Mouse (Mus musculus): ENCODE data around the gene Upk3bl.
"Not testable (repeated sequence)": the region's sequence is repeated elsewhere in the genome, so short reads cannot be mapped to it uniquely, and the experiment has no call there.

Gene Upk3bl

DNA sequence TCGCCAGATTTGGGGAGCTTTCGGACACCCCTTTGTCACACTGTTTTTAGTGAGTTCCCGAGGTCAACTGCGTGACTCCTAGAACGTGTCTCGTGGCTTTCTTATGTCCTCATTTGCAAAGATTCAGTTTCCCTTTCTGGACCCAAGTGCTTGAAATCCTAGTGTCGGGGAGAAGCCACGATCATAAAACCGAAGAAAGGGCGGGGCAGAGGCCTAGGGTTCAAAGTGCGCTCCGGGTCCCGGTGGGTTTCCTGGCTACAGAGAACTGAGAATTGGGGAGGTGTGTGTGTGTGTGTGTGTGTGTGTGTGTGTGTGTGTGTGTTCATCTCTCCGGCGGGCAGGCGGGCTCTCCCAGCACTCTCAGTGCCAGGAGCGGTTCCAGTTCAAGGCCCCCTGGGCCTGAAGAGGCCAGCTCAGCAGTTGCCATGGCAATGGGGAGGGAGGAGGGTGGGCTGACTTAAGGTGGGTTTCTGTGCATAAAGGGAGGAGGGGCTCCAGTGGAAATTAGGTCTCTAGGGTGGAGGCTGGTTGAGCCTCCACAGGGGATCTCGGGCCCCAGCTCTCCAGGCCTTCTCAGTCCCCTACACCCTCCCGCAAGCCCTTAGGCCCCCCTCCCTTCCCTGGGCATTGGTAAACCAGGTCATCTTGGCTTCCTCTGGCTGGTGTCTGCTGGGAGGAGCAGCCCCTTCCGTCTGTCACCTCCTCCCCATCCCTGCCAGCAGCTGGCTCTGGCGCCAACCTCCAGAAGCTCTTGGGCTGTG lies 30.8 kb downstream of the Upk3bl start:
- DNase-seq (ENCODE audit: low read depth, low spot score), result peak; percentile 48

DNA sequence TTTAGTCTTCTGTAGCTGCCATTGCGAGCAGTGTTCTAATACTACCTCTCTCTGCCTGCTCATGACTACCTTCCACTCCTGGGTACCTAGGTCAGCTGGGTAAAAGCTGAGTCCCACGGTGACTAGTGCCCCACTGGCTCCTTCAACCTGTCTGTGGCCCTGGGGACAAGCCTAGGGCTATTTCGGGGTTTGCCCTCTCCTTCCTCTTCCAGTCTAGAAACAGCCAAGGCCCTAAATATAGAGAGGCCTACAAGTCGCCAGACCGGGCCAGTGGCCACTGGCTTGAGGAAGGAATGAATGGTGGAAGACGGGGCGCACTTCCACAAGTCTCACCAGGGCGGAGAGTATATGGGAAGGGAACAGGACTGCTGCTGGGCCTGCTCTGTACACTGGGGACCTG lies 32.0 kb downstream of the Upk3bl start:
- DNase-seq (ENCODE audit: low read depth, low spot score), result no peak

DNA sequence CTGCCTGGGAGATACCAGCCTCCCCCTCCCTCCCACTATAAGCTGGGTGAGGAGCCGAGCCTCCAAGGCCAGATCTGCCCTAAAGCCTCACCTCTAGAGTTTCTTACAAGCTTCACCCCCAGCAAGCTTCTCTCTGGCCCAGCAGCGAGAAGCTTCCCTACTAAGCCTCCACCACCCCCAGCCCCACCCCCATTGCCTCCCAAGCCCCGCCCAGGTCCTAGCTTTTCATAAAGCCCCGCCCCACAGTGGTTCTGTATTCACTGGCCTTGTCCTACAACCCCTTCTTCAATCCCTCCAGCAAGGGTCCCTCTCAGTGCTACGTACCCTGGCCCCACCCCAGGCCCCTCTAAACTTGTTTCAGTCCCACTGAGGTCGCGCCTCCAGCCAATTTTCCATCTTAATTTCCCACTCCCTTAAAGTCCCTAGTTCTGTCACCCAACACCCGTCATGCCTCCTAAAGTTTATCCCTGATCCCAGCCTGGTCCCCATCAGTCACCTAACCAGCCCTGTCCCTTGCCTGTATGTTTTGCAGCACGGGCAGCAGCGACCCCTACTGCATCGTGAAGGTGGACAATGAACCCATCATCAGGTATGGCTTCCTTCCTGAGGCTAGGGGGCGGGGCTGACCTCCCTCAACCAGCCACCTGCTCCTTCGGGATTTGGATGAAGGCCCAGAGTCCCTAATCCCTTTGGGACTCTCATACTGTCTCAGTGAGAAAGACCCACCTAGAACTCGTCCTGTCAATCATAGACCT lies 34.7 kb downstream of the Upk3bl start:
- no peak for DNase-seq (ENCODE audit: low read depth, low spot score)

DNA sequence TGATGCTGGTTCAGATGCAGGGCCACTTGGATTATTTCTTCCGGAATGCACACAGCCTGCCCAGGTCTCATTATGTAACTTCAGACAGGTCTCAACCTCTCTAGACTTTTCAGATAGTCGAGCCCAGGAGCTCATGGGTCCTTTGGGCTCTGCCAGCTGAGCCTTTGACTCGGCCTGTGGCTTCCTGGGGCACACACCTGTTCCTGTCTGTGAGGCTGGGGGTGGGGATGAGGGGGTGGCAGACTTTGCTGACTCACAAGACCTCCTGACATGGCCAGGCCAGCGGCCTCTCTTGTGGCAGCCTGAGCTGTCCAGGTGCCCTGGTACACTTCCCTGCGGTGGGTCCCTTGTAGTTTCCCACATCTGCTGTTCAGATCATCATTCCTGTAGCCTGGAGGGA lies 37.6 kb downstream of the Upk3bl start:
- no peak for DNase-seq (ENCODE audit: low read depth, low spot score)

DNA sequence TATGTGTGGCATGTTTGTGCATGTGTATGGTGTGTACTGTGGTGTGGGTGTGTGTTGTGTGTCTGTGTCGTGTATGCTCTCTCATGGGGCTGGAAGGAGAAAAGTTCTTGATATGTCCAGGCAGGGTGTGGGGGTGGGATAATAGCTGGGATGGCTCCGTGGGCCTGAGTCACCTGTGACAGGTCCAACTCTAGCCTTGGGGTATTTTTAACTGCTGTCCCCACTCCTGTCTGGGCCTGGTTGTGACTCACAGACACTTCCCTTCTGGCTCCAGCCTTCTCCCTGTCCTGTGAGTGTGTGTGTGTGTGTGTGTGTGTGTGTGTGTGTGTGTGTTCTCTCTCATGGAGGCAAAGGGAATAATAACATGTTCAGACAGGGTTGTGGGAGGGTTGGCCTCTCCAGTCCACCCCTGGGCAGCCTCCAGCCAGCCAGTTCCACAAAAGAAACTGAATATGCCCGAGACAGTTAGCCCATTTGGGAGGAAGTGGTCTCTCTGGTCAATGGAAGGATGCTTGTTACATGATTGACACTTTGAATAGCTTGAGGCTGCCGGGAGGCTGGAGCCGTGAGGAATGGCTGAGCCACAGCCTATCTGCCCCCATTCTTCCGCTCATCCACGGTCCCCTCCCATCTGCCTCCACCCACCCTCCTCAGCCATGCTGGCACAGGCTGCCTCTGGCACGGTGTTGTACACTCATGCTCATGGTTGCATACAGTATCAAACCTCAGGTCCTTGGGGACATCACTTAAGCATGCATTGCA lies 40.1 kb downstream of the Upk3bl start:
- no peak for DNase-seq (ENCODE audit: low read depth, low spot score)

DNA sequence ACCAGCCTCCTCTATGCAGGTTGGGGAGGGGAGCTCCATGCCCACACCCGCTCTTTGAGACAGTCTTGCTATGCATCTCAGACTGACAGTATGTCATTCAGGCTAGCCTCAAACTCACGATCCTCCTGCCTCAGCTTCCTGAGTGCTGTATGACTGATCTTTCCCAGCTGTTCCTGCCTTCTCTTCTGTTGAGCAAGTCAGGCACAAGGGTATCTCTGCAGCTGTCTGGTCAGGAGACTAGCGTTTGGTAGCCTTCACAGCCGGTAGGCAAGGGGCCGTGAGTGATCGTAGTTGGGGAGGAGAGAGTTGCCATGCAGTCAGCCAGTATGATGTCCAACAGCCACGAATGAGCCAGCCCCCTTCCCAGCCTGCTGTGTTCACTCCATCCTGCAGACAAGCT lies 40.8 kb downstream of the Upk3bl start:
- no peak for DNase-seq (ENCODE audit: low read depth, low spot score)

DNA sequence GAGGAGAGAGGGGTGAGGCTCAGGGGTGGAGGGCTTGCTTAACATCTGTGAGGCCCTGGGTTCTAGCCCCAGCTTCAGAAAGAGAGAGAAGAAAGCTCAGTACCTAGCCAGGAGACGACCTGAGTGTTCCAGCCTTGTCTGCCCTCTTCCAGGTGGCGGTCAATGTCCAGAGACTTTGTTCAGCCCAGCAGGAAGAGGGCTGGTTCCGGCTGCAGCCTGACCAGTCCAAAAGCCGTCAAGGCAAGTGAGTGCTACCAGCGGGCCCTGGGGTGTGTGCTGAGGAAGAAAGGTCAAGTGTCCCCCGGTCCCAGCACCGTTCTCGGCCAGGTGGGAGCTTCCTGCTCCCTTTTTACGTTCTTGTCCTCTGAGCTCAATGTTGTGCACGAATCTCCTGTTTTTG lies 44.2 kb downstream of the Upk3bl start:
- DNase-seq (ENCODE audit: low read depth, low spot score), result no peak

DNA sequence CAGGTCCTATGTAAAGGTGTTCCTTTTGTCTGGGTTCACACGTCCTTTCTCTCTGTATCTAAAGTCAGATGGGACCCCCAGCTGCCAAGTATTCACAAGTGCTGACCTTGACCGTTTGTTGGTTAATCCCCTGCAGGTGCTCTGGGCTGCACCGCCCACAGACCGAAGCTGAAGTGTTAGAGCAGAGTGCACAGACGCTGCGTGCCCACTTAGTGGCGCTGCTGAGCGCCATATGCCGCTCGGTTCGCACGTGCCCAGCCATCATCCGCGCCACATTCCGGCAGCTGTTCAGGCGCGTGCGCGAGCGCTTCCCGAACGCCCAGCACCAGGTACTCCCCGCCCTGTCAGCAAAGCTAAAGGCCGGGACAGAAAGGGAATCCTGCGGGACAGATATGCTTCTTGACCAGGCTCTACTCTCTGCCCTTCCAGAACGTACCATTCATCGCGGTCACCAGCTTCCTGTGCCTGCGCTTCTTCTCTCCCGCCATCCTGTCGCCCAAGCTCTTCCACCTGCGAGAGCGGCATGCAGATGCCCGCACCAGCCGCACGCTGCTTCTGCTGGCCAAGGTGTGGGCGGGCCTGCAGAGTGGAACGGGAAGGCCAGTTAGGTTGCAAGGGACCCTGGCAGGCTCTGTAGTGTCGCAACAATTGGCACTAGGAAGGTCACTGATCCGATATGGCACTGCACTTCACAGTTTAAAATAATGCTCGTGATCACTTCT lies 48.0 kb downstream of the Upk3bl start:
- DNase-seq (ENCODE audit: low read depth, low spot score), result peak; percentile 92

DNA sequence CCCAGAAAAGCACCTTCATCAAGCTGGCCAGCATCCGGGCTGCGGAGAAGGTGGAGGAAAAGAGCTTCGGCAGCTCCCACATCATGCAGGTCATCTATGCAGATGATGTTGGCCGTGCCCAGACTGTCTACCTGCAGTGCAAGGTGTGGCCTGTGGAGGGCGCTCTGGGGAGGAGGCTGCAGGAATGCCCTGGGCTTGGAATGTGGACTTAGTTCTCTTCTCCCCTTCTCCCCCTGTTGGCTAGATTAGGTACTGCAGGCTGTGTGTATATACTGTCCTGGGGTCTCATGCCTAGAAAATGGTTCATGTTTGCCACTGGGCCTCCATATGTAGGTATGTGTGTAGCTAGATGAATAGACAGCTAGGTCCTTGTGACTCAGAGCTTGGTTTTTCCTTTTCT lies 50.2 kb downstream of the Upk3bl start:
- DNase-seq (ENCODE audit: low read depth, low spot score), result peak; percentile 66

DNA sequence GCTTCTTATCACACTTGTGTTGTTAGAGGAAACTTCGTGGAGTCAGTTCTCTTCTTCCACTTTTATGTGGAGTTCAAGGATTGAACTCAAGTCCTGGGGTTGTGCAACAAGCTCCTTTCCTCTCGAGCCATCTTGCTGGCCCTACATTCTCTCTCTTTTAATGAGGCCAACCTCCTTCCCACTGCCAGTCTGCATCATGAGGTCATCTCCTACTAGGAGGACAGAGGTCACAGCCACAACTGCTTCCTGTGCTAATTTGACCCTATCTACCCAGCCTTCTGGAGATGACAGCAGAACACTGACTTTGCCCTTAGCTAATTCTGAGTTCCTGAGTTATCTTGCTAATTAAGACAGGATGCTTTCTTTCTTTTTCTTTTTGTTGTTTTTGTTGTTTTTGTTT lies 54.2 kb downstream of the Upk3bl start:
- DNase-seq (ENCODE audit: low read depth, low spot score), result no peak

DNA sequence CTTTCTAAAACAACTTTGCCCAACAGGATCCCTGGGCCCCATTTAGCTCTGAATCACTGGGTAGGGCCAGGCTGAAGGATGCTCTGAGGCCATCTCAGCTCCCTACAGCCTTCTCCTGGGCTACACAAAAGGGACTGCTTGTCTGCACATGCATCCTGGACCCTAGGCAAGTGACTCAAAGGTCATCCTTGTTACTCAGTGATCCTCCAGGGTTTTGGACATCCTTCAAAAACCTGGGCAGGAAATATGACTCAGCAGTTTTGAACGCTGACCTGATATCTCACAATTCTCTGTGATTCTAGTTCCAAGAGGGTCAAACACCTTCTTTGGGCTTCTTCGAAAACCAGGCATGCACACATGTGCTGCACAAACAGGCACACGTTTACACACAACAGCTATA lies 54.8 kb downstream of the Upk3bl start:
- DNase-seq (ENCODE audit: low read depth, low spot score), result no peak

DNA sequence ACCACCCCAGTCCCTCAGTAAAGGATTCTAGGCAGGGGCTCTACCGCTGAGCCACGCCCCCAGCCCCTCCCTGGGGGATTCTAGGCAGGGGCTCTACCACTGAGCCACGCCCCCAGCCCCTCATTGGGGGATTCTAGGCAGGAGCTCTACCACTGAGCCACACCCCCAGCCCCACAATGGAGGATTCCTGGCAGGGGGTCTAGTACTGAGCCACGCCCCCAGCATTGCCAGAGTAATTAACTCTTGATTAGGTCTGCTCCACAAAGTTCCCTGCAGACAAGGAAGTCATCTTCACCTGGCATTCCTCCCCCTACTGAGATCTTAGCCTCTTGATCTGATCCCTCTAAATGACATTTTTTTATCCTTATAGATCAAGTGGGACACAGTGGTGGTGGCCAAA lies 59.3 kb downstream of the Upk3bl start:
- not testable (repeated sequence) for DNase-seq (ENCODE audit: low read depth, low spot score)

Data from CD4-positive, CD25-positive, alpha-beta regulatory T cell, adult 2 months (primary cell).